31 mouse cellular contexts compared by ENCODE assay signal in genomic region chr7:15914751-15915150, GRCm38 (mm10). TPM values are rescaled to one million over a fixed set of nuclear protein-coding genes. Genes with fewer than 3 reads are reported as not detected.
"Had no signal": no experiment of that assay in that cellular context is flagged by ENCODE, and none has a peak within 500 bp of the region (broad histone marks: within the 10 kb centered on the region; RNA-seq: fewer than 3 reads in every experiment).

No protein-coding gene starts in this region.

- H3K9ac ChIP-seq: heart, embryonic 13.5 days; heart, embryonic 15.5 days; hindbrain, embryonic 12.5 days; hindbrain, embryonic 14.5 days; intestine, embryonic 15.5 days; limb, embryonic 12.5 days; liver, embryonic 13.5 days had no signal

- H3K4me2 ChIP-seq: heart, embryonic 11.5 days; heart, embryonic 13.5 days; heart, embryonic 15.5 days; hindbrain, embryonic 12.5 days; hindbrain, embryonic 14.5 days; intestine, embryonic 15.5 days; limb, embryonic 12.5 days; liver, embryonic 11.5 days; liver, embryonic 13.5 days had no signal

- H3K27me3 ChIP-seq: heart, embryonic 13.5 days; heart, embryonic 15.5 days; hindbrain, embryonic 12.5 days; intestine, embryonic 15.5 days; limb, embryonic 12.5 days; liver, embryonic 13.5 days had no signal

- H3K4me1 ChIP-seq: intestine, embryonic 15.5 days; limb, embryonic 12.5 days had no signal

- ATAC-seq: hindbrain, embryonic 16.5 days; intestine, embryonic 15.5 days; intestine, postnatal 0 days had no signal

- H3K4me3 ChIP-seq: gastrocnemius, adult 2 months; heart, adult 2 months; heart, embryonic 13.5 days; heart, embryonic 15.5 days; hindbrain, embryonic 10.5 days; hindbrain, embryonic 12.5 days; intestine, embryonic 15.5 days; layer of hippocampus, adult 2 months; left cerebral cortex, adult 2 months; limb, embryonic 10.5 days; limb, embryonic 12.5 days; liver, embryonic 13.5 days had no signal

- H3K27ac ChIP-seq: gastrocnemius, adult 2 months; heart, adult 2 months; heart, embryonic 13.5 days; heart, embryonic 15.5 days; hindbrain, embryonic 10.5 days; hindbrain, embryonic 12.5 days; hindbrain, embryonic 14.5 days; intestine, embryonic 15.5 days; layer of hippocampus, adult 2 months; left cerebral cortex, adult 2 months; limb, embryonic 10.5 days; limb, embryonic 12.5 days; liver, embryonic 13.5 days had no signal

- H3K9me3 ChIP-seq: heart, embryonic 13.5 days; heart, embryonic 15.5 days; hindbrain, embryonic 10.5 days; hindbrain, embryonic 12.5 days; intestine, embryonic 15.5 days; limb, embryonic 10.5 days; limb, embryonic 12.5 days; liver, embryonic 13.5 days had no signal

- DNase-seq: gastrocnemius, postnatal 25 days; heart, adult 2 months; liver, embryonic 13.5 days had no signal

RNA-seq across cellular contexts. Expression of gene Crxos, which starts 32.3 kb away (rescaled TPM):
- total RNA-seq: gastrocnemius, adult 2 months; gastrocnemius, postnatal 10 days; gastrocnemius, postnatal 25 days; gastrocnemius, postnatal 4 days; granulocyte monocyte progenitor cell, adult 5-6 weeks; heart, adult 2 months; heart, postnatal 25 days; heart, postnatal 4 days; layer of hippocampus, adult 2 months; layer of hippocampus, postnatal 25 days; left cerebral cortex, postnatal 14 days had no signal
- polyA plus RNA-seq: heart, adult 2 months; heart, embryonic 11.5 days; heart, embryonic 13.5 days; heart, embryonic 15.5 days; heart, postnatal 0 days; hindbrain, embryonic 10.5 days; hindbrain, embryonic 12.5 days; hindbrain, embryonic 16.5 days; inflammation-experienced regulatory T-cells, adult 6 months; intestine, embryonic 15.5 days; intestine, postnatal 0 days; kidney, embryonic 16.5 days; limb, embryonic 10.5 days; limb, embryonic 12.5 days; limb, embryonic 14.5 days; liver, embryonic 11.5 days; liver, embryonic 13.5 days had no signal

RNA-seq across cellular contexts. Expression of gene Crx, which starts 35.0 kb away (rescaled TPM):
- total RNA-seq: gastrocnemius, adult 2 months; gastrocnemius, postnatal 10 days; gastrocnemius, postnatal 25 days; gastrocnemius, postnatal 4 days; granulocyte monocyte progenitor cell, adult 5-6 weeks; heart, adult 2 months; heart, postnatal 25 days; heart, postnatal 4 days; layer of hippocampus, adult 2 months; layer of hippocampus, postnatal 10 days; layer of hippocampus, postnatal 25 days; left cerebral cortex, adult 2 months; left cerebral cortex, postnatal 14 days; left cerebral cortex, postnatal 36 days had no signal
- polyA plus RNA-seq: heart, adult 2 months; heart, embryonic 11.5 days; heart, embryonic 13.5 days; heart, embryonic 15.5 days; heart, postnatal 0 days; hindbrain, embryonic 10.5 days; hindbrain, embryonic 12.5 days; hindbrain, embryonic 14.5 days; hindbrain, embryonic 16.5 days; inflammation-experienced regulatory T-cells, adult 6 months; intestine, embryonic 15.5 days; intestine, postnatal 0 days; kidney, embryonic 16.5 days; limb, embryonic 10.5 days; limb, embryonic 12.5 days; limb, embryonic 14.5 days; liver, embryonic 11.5 days; liver, embryonic 13.5 days had no signal

RNA-seq across cellular contexts. Expression of gene Ehd2, which starts 52.6 kb away (rescaled TPM):
- total RNA-seq: granulocyte monocyte progenitor cell, adult 5-6 weeks had no signal
